Mouse (Mus musculus) MEL (cell line): ENCODE measurements around the gene Parp1. TPM values are rescaled to one million over a fixed set of nuclear protein-coding genes. Genes with fewer than 3 reads are reported as not detected.
"Not testable (repeated sequence)": the region's sequence is repeated elsewhere in the genome, so short reads cannot be mapped to it uniquely, and the experiment has no call there.

Experiments used
- DNase-seq: peaks from one replicate; pipeline ENCODE4 v3.0.0; 2011; ENCODE audit warnings: low read depth, low spot score
- H3K27ac ChIP-seq: 2 replicates; pipeline ENCODE4 v1.5.1; 2012; ENCODE audit warnings: low read depth, mild to moderate bottlenecking, control low read depth, low read length, moderate library complexity; ENCODE audit not compliant: control insufficient read depth
- H3K27me3 ChIP-seq, 2 experiments: fragments of 150-350 bp in 1 of 2; sonication (generic) in 1 of 2; 2 replicates each; pipeline ENCODE4 v1.6.1; 2012; ENCODE audit warnings: low read length in 2 of 2, mild to moderate bottlenecking in 2 of 2, improper control_type of control experiment in 1 of 2, moderate library complexity in 1 of 2; ENCODE audit not compliant: insufficient read depth in 2 of 2, control insufficient read depth in 1 of 2
- H3K36me3 ChIP-seq, 2 experiments: 2 replicates each; pipeline ENCODE4 v1.6.1; 2012 to 2014; ENCODE audit warnings: low read length in 2 of 2, improper control_type of control experiment in 1 of 2, inconsistent platforms in 1 of 2, mild to moderate bottlenecking in 1 of 2; ENCODE audit not compliant: insufficient read depth in 2 of 2, control insufficient read depth in 1 of 2
- H3K4me1 ChIP-seq, 2 experiments: fragments of 150-350 bp in 1 of 2; sonication (generic) in 1 of 2; 2 replicates each; pipeline ENCODE4 v1.6.1; 2012; ENCODE audit warnings: low read length in 2 of 2, improper control_type of control experiment in 1 of 2, mild to moderate bottlenecking in 1 of 2; ENCODE audit not compliant: insufficient read depth in 2 of 2, control insufficient read depth in 1 of 2
- H3K4me3 ChIP-seq, 2 experiments: fragments of 150-350 bp in 1 of 2; sonication (generic) in 1 of 2; 2 replicates each; pipeline ENCODE4 v1.5.1; 2012; ENCODE audit warnings: low read depth in 2 of 2, low read length in 2 of 2, mild to moderate bottlenecking in 2 of 2, moderate library complexity in 2 of 2, control low read depth in 1 of 2, improper control_type of control experiment in 1 of 2; ENCODE audit not compliant: control insufficient read depth in 1 of 2, insufficient read depth in 1 of 2
- H3K79me2 ChIP-seq: 2 replicates; pipeline ENCODE4 v1.6.1; 2012; ENCODE audit warnings: mild to moderate bottlenecking, low read length, moderate library complexity; ENCODE audit not compliant: control insufficient read depth, poor library complexity, insufficient read depth
- H3K9ac ChIP-seq: 2 replicates; pipeline ENCODE4 v1.6.1; 2012; ENCODE audit warnings: low read depth, mild to moderate bottlenecking, control low read depth, low read length, moderate library complexity; ENCODE audit not compliant: control insufficient read depth, poor library complexity, severe bottlenecking
- H3K9me3 ChIP-seq: fragments of 150-350 bp; sonication (generic); replicated peaks from 2 replicates; pipeline ENCODE4 v1.6.1; 2012; ENCODE audit warnings: mild to moderate bottlenecking, low read length, improper control_type of control experiment, moderate library complexity; ENCODE audit not compliant: insufficient read depth
- CTCF ChIP-seq, 3 experiments: IDR thresholded peaks in 2 of 3; conservative IDR thresholded peaks in 1 of 3; 2 replicates each; pipeline ENCODE4 v1.5.1; 2011 to 2012; ENCODE audit warnings: low read length in 3 of 3, low read depth in 2 of 3, mild to moderate bottlenecking in 2 of 3, improper control_type of control experiment in 1 of 3, inconsistent platforms in 1 of 3, mixed read lengths in 1 of 3, moderate library complexity in 1 of 3; ENCODE audit not compliant: control insufficient read depth in 1 of 3, insufficient read depth in 1 of 3, poor library complexity in 1 of 3, severe bottlenecking in 1 of 3
- ELF1 ChIP-seq: IDR thresholded peaks from 2 replicates; pipeline ENCODE4 v1.6.1; 2014; ENCODE audit warnings: low read depth, mild to moderate bottlenecking, inconsistent platforms, low read length, improper control_type of control experiment, moderate library complexity
- ETS1 ChIP-seq: IDR thresholded peaks from 2 replicates; pipeline ENCODE4 v1.6.1; 2012; ENCODE audit warnings: low read depth, mild to moderate bottlenecking, inconsistent platforms, low read length, improper control_type of control experiment, moderate library complexity
- GABPA ChIP-seq: IDR thresholded peaks from 2 replicates; pipeline ENCODE4 v1.6.1; 2012; ENCODE audit warnings: low read depth, mild to moderate bottlenecking, inconsistent platforms, low read length, improper control_type of control experiment, moderate library complexity
- HCFC1 ChIP-seq: IDR thresholded peaks from 2 replicates; pipeline ENCODE4 v1.6.1; 2012; ENCODE audit warnings: low read depth, mild to moderate bottlenecking, inconsistent platforms, low read length, improper control_type of control experiment, moderate library complexity
- JUND ChIP-seq: IDR thresholded peaks from 2 replicates; pipeline ENCODE4 v1.6.1; 2011; ENCODE audit warnings: low read depth, mild to moderate bottlenecking, improper control_type of control experiment, low read length
- KAT2A ChIP-seq: conservative IDR thresholded peaks from 2 replicates; pipeline ENCODE4 v1.6.1; 2012; ENCODE audit warnings: low read depth, low read length, improper control_type of control experiment, inconsistent platforms
- MAX ChIP-seq: IDR thresholded peaks from 2 replicates; pipeline ENCODE4 v1.6.1; 2011; ENCODE audit warnings: low read length, improper control_type of control experiment
- MXI1 ChIP-seq: IDR thresholded peaks from 2 replicates; pipeline ENCODE4 v1.6.1; 2011; ENCODE audit warnings: mild to moderate bottlenecking, low read depth, low read length, improper control_type of control experiment
- MYB ChIP-seq: IDR thresholded peaks from 2 replicates; pipeline ENCODE4 v1.6.1; 2011; ENCODE audit warnings: mild to moderate bottlenecking, low read depth, low read length, improper control_type of control experiment
- SMC3 ChIP-seq: IDR thresholded peaks from 2 replicates; pipeline ENCODE4 v1.6.1; 2011; ENCODE audit warnings: low read depth, low read length, improper control_type of control experiment
- ZNF384 ChIP-seq: IDR thresholded peaks from 2 replicates; pipeline ENCODE4 v1.6.1; 2012; ENCODE audit warnings: low read depth, mild to moderate bottlenecking, inconsistent platforms, low read length, improper control_type of control experiment
- polyA plus RNA-seq, 2 experiments: library from polyadenylated mRNA; stranded (reverse) in 1 of 2; unstranded in 1 of 2; fragments of >175 nt in 1 of 2; fragments of >200 nt in 1 of 2; gene quantifications; 2 replicates each; pipeline versions ENCODE4 v1.2.1 to v1.2.4; 2012; ENCODE audit warnings: low replicate concordance in 2 of 2, low read depth in 1 of 2; ENCODE audit not compliant: insufficient read length in 2 of 2, insufficient read depth in 1 of 2, missing spikeins in 1 of 2
- total RNA-seq: library from RNA; depleted of rRNA; stranded (reverse); fragments of 300-350 nt; gene quantifications from 2 replicates; pipeline ENCODE4 v1.2.3, GENCODE M21; 2012

Parp1 gene
- total and polyA plus RNA-seq, 3 experiments: 136 to 188 (median 140) TPM

DNA sequence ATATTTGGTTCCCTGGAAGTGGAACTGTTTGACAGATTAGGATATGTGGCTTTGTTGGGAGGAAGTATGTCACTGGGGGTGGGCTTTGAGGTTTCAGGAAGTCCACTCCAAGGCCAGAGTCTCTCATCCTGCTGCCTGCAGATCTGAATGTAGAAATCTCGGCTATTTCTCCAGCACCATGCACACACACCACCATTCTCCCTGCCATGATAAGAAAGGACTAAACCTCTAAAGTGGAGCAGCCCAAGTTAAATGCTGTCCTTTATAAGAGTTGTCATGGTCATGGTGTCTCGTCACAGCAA is 38.8 kb downstream of the Parp1 start:
- H3K4me3 ChIP-seq: no peak overlapping the region
- no peaks in the 10 kb centered on the region for H3K4me1 ChIP-seq
- no peaks in the 10 kb centered on the region for H3K36me3 ChIP-seq
- no peak overlapping the region for H3K27ac ChIP-seq
- no peaks in the 10 kb centered on the region for H3K27me3 ChIP-seq
- TF ChIP-seq CTCF (IDR thresholded peaks at IDR 0.05 in 2 of 3, conservative IDR thresholded peaks at IDR 0.05 in 1 of 3; ENCODE audit: control insufficient read depth in 1 of 3, insufficient read depth in 1 of 3, low read depth in 2 of 3, low read length in 3 of 3, poor library complexity in 1 of 3, severe bottlenecking in 1 of 3) (no peak), GABPA (no peak), KAT2A (no peak), ELF1 (no peak), MXI1 (no peak), JUND (no peak)
- no peaks in the 10 kb centered on the region for H3K79me2 ChIP-seq
- no peak overlapping the region for H3K9ac ChIP-seq
- no peaks in the 10 kb centered on the region for H3K9me3 ChIP-seq
- no peak for DNase-seq

DNA sequence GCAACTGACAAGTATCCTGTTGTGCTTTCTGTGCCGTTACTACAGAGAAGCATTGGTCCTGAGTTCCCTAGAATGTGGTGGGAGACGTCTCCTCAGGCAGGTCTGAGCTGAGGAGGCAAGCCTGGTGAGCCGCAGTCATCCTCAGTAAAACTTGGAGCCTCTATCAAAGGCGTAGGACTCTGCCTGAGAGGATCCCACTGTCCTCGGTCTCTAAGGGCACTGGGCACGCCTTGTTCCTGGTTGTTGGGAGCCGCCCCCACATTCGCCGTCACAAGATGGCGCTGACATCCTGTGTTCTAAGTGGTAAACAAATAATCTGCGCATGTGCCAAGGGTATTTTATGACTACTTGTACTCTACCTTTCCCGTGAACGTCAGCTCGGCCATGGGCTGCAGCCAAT is 43.1 kb downstream of the Parp1 start:
- H3K9ac ChIP-seq, DNase-seq: not testable (repeated sequence)

DNA sequence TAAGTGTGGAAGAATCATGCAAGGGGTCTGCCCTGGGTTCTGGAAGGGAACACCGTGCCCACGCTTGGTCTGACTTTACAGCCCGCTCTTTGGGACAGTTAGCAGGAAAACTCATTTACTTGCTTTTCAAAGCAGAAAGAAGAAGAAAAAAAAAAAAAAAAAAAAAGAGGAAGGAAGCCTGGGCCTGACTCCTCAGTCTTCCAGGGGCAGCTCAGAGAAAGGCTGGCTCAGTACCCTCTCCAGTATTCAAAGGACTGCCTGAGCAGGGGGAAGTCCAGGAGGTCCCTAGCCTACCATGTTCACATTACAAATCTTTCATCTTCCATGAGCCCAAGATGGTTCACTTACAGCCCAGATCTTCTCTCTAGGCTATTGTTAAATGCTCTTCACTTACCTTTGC is 48.0 kb downstream of the Parp1 start:
- Histone ChIP-seq H3K4me1 (no peaks in the 10 kb centered on the region), H3K27ac (no peak overlapping the region), H3K79me2 (no peaks in the 10 kb centered on the region), H3K27me3 (no peaks in the 10 kb centered on the region), H3K36me3 (no peaks in the 10 kb centered on the region), H3K9me3 (no peaks in the 10 kb centered on the region), H3K4me3 (no peak overlapping the region), H3K9ac (no peak overlapping the region)
- TF ChIP-seq HCFC1 (no peak), MYB (no peak), MAX (no peak), ETS1 (no peak), SMC3 (no peak), ZNF384 (peak; percentile 88)
- peak; percentile 36 for DNase-seq

More for the DNA sequence above, 43.1 kb downstream of the Parp1 start:
- not testable (repeated sequence) for H3K79me2 ChIP-seq, H3K36me3 ChIP-seq, H3K4me1 ChIP-seq, H3K4me3 ChIP-seq, H3K9me3 ChIP-seq, H3K27me3 ChIP-seq, H3K27ac ChIP-seq
